Mouse (Mus musculus) v-Abl transformed pro-B cells (cell line): ENCODE data around the gene Gm14685.
"Not testable (repeated sequence)": the region's sequence is repeated elsewhere in the genome, so short reads cannot be mapped to it uniquely, and the experiment has no call there.

ENCODE experiments used
- in situ Hi-C, 2 experiments: fragments of 400-800 bp; cut with MboI; formaldehyde crosslinking; loops; one replicate each; pipeline ENCODE4 v1.15.1; 2025; ENCODE audit not compliant: unreplicated experiment in 2 of 2

Gene Gm14685

DNA sequence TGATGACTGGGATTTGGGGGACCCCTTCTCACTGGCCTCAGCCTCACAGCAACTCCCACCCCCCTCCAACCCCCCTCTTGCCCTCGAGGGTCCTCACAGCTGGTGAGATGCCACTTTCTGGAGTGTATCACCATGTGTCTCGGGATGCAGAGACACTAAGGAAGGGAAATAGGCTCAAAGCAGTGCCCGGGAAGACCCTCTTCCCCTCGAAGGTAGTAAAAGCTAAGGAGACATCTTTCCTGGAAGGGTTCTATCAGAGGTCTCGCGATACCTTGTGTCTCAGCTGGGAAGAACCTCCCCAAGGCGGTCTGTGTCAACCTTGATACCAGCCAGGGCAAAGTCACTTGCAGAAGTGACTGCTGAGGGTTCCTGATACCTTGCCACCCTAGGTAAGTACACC, at the start of gene Gm14685:
Gm14685 (plus strand) TSS at position 301 of the 400 bp plus-strand sequence.
- in situ Hi-C loops: not testable (repeated sequence)

DNA sequence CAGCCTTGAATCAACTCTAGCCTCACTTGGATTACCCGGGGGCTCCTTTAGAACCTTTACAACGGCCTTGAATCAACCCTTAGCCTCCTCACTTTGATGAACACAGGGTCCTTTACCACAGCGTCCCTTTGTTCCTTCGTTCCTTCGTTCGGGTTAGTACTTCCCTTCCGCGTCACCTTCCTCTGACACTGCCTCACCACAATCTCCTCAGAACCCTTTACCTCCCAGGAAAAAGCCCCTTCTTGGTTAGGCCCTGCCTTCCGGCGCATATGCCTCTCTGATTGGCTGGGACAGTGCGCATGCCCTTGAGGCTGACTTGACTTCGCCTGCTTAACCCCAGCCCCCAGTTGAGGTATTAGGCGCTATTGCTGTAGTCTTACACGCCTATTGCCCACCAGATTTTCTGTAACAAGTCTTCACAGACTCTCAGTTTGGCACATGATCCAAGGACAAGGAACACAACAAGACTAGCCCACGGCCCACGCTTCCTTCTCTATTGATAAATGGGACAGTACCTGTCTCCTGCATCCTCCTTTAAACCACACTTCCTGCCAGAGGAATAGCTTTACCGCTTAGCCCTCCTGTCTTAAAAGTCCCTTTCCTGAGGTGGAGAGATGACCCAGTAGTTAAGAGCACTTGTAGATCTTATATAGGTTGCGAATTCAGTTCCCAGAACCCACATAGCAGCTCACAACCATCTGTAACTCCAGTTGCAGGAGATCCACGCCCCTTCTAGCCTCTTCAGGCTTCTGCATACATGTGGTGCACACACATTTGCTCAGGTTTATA, 34.4 kb upstream of the Gm14685 start, which contains the start of gene Xlr4a:
Xlr4a (minus strand) TSS at position 212 of the 789 bp plus-strand sequence.
- in situ Hi-C loops: not testable (repeated sequence)

DNA sequence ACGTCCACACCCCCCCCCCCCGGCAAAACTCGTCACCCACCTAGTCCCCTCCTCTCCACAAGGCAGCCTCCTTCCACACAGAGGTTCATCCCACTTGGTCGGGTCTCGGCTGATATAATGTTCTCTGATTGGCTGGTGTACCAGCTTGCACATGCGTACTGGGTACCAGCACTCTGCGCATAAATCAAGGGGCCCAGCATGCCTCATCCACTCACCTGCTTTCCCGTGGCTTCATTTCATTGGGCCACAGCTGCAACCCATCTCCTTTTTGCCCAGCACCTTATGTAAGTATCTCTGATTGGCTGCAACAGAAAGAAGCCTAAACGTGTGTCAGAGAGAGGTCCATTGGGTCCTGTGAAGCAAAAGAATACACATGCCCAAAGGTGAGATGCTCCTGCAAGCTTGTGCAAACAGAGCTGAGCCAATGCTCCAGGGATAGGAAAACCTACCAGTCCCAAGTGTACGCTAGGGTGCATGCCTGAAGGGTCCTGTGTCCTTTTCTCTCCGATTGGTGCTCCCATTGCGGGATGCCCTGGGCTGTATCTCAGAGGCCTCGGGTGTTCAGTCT, 19.8 kb upstream of the Gm14685 start, which contains the start of gene Xlr3a:
Xlr3a (minus strand) TSS at position 155 of the 568 bp plus-strand sequence.
- in situ Hi-C loops: not testable (repeated sequence)

GRCm38 (mm10) chrX:73122859-73123829, 6.3 kb downstream of the Gm14685 start:
- in situ Hi-C loops: not testable (repeated sequence)

DNA sequence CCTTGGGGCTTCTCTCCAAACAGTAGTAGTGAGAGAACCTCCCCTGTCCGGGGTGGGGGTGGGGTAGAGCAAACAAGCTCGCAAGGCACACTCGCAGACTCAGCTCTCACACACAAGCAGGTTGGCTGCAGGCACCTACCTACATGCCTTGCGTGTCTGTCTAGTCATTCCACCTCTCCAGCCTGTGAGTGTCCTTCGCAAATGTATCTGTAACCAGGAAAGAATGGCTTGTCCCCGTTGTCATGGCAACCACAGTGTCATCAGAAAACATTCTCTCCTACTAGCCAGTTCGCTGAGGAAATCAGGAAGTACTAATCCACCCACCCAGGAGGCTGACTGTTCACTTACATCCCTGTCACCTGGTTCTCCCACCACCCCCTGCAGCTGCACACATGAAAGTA, 26.4 kb downstream of the Gm14685 start:
- in situ Hi-C loops: not testable (repeated sequence)

DNA sequence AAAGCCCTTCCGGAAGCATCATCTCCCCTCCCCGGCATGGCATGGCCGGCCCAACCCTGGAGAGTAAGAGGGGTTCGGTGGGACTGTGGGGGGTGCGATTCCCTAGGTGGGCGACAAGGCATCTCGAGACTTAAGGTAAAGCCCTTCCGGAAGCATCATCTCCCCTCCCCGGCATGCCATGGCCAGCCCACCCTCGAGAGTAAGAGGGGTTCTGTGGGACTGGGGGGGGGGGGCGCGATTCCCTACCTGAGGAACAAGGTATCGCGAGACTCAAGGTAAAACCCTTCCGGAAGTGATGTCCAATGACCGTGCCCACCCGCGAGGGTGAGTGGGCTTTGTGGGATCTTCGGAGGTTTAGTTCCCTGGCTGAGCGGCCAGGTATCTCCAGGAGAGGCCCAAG, 31.6 kb downstream of the Gm14685 start, which contains the start of gene Xlr5b:
Xlr5b (plus strand) TSS at position 301 of the 400 bp plus-strand sequence.
- in situ Hi-C loops: not testable (repeated sequence)

- in situ Hi-C loops: not testable (repeated sequence)
Observed at GRCm38 (mm10) chrX:73149350-73149749, 32.5 kb downstream of the Gm14685 start, which contains the start of gene DXBay18. Gene DXBay18, minus strand, starts transcription at chrX:73149450.

- in situ Hi-C loops: not testable (repeated sequence)
Observed at GRCm38 (mm10) chrX:73176889-73177288, 60.0 kb downstream of the Gm14685 start, which contains the start of gene Spin2d. Gene Spin2d, minus strand, starts transcription at chrX:73176989.
